Mouse (Mus musculus) CH12.LX (cell line): ENCODE results near the gene Map1lc3a.

Source experiments
- BHLHE40 ChIP-seq: IDR thresholded peaks from 2 replicates; pipeline ENCODE4 v1.6.1; 2011; ENCODE audit warnings: mild to moderate bottlenecking, low read depth, low read length, improper control_type of control experiment
- CTCF ChIP-seq, 2 experiments: IDR thresholded peaks in 1 of 2; conservative IDR thresholded peaks in 1 of 2; 2 replicates each; pipeline ENCODE4 v1.5.1; 2011 to 2012; ENCODE audit warnings: low read depth in 2 of 2, low read length in 2 of 2, improper control_type of control experiment in 1 of 2, inconsistent platforms in 1 of 2, mild to moderate bottlenecking in 1 of 2, moderate library complexity in 1 of 2
- GABPA ChIP-seq: IDR thresholded peaks from 2 replicates; pipeline ENCODE4 v1.6.1; 2012; ENCODE audit warnings: low read depth, low read length, improper control_type of control experiment, inconsistent platforms; ENCODE audit not compliant: insufficient replicate concordance
- JUND ChIP-seq: conservative IDR thresholded peaks from 2 replicates; pipeline ENCODE4 v1.6.1; 2011; ENCODE audit warnings: low read depth, low read length, improper control_type of control experiment
- MAFK ChIP-seq: IDR thresholded peaks from 2 replicates; pipeline ENCODE4 v1.6.1; 2011; ENCODE audit warnings: low read length, improper control_type of control experiment; ENCODE audit not compliant: insufficient replicate concordance
- MAX ChIP-seq: IDR thresholded peaks from 2 replicates; pipeline ENCODE4 v1.6.1; 2011; ENCODE audit warnings: low read length, improper control_type of control experiment
- MXI1 ChIP-seq: IDR thresholded peaks from 2 replicates; pipeline ENCODE4 v1.6.1; 2011; ENCODE audit warnings: mild to moderate bottlenecking, low read depth, low read length, improper control_type of control experiment
- NRF1 ChIP-seq: IDR thresholded peaks from 2 replicates; pipeline ENCODE4 v1.6.1; 2014; ENCODE audit warnings: low read depth, mild to moderate bottlenecking, inconsistent platforms, low read length, improper control_type of control experiment, moderate library complexity
- POLR2A ChIP-seq: IDR thresholded peaks from 2 replicates; pipeline ENCODE4 v1.6.1; 2011; ENCODE audit warnings: low read depth, mild to moderate bottlenecking, improper control_type of control experiment, low read length
- SMC3 ChIP-seq: IDR thresholded peaks from 2 replicates; pipeline ENCODE4 v1.6.1; 2011; ENCODE audit warnings: low read depth, low read length, improper control_type of control experiment
- USF1 ChIP-seq: IDR thresholded peaks from 2 replicates; pipeline ENCODE4 v1.6.1; 2014; ENCODE audit warnings: low read depth, mild to moderate bottlenecking, inconsistent platforms, low read length, improper control_type of control experiment
- ZKSCAN1 ChIP-seq: IDR thresholded peaks from 2 replicates; pipeline ENCODE4 v1.6.1; 2012; ENCODE audit warnings: low read depth, inconsistent platforms, low read length, improper control_type of control experiment, borderline replicate concordance

DNA sequence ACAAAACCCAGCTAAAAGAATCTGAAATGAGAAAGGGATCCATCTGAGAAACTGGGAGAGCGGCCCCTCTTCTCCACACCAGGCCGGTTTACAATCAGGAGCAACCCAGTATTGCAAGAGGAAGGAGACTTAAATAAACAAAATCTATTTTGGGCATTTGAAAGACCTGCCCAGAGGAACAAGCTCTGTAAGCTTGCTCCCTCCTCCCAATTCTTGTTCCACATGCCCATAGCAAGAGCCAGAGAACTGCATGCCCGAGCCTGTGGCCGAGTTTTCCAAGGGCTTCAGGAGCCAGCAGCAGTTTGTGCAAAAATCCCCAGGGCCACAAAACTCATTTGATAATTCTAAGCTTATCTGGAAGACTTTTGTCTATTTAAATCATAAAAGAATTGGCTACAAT, 23.5 kb downstream of the Map1lc3a start:
- TF ChIP-seq NRF1 (no peak), BHLHE40 (no peak), MXI1 (no peak), POLR2A (no peak), SMC3 (no peak), GABPA (no peak), CTCF (conservative IDR thresholded peaks at IDR 0.05 in 1 of 2, IDR thresholded peaks at IDR 0.05 in 1 of 2; ENCODE audit: low read depth in 2 of 2, low read length in 2 of 2) (no peak), MAX (no peak), USF1 (no peak), MAFK (no peak), ZKSCAN1 (no peak), JUND (no peak)
